In the genomic region with DNA sequence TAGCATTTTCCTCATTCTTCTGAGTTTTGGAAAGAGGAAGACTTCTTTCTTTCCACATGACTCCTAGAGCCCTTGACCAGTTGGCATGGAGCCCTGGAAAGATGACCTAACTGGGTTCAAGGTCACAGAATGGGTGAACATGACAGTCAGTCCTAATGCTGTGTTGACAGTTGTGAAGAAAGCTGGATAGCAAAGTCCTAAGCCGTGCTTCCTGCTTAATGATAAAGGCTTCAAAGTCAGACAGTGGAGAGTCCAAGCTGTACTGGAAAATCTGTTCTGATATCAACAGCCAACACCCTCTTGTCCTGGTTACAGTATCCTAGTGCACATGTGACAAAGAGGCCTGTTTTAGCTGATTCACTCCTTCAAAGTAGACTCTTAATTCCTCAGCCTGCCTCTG, we compare ENCODE assay signal across 14 mouse cellular contexts. TPM values are rescaled to one million over a fixed set of nuclear protein-coding genes. Genes with fewer than 3 reads are reported as not detected.
A peak's percentile ranks its signal among the peaks of the same experiment; 100 is the strongest.
DNase-seq lines count a peak whose midpoint lies in the region; ATAC-seq and TF ChIP-seq lines count a peak whose summit lies in the region.
"Had no signal": no experiment of that assay in that cellular context is flagged by ENCODE, and none has a peak within 500 bp of the region (broad histone marks: within the 10 kb centered on the region; RNA-seq: fewer than 3 reads in every experiment).

No protein-coding gene starts in this region.

- TF ChIP-seq POLR2A in bone marrow macrophage, adult 2 months (IDR thresholded peaks at IDR 0.05; ENCODE audit: borderline replicate concordance, low read depth, low read length) = no peak

- no peak overlapping the region for H3K4me3 ChIP-seq in bone marrow macrophage, adult 2 months (ENCODE audit: insufficient read depth, low read length)
- no peak overlapping the region for H3K4me3 ChIP-seq in hindbrain, postnatal 0 days (ENCODE audit: low read length)
- H3K4me3 ChIP-seq: erythroblast, embryonic 14.5 days; midbrain, embryonic 10.5 days; neural tube, embryonic 12.5 days had no signal

- H3K4me1 ChIP-seq in bone marrow macrophage, adult 2 months (ENCODE audit: control insufficient read depth, insufficient read depth, low read length) = peaks cover 38% of the 10 kb centered on the region
- H3K4me1 ChIP-seq in hindbrain, postnatal 0 days (ENCODE audit: insufficient read depth, low read length) = no peaks in the 10 kb centered on the region
- H3K4me1 ChIP-seq: midbrain, embryonic 10.5 days; neural tube, embryonic 12.5 days had no signal

- no peak overlapping the region for H3K9ac ChIP-seq in hindbrain, postnatal 0 days (replicated peaks; ENCODE audit: low read length)
- H3K9ac ChIP-seq: neural tube, embryonic 12.5 days had no signal

- intact Hi-C loops in heart, postnatal 36 days (cut with DNase I) = no loop called here

- TF ChIP-seq CTCF in bone marrow macrophage, adult 2 months (IDR thresholded peaks at IDR 0.05; ENCODE audit: low read depth, low read length) = no peak
- no peak for TF ChIP-seq CTCF in hindbrain, postnatal 0 days (IDR thresholded peaks at IDR 0.05; ENCODE audit: low read depth)

- 96% methylated on average over 1 of the region's 1 CpGs for WGBS in hindbrain, postnatal 0 days

- ATAC-seq in hindbrain, postnatal 0 days = no peak

- H3K27ac ChIP-seq in bone marrow macrophage, adult 2 months (ENCODE audit: insufficient read depth, low read depth, low read length) = peak overlapping the region; percentile 73
- no peak overlapping the region for H3K27ac ChIP-seq in hindbrain, postnatal 0 days
- H3K27ac ChIP-seq: midbrain, embryonic 10.5 days; neural tube, embryonic 12.5 days had no signal

- H3K4me2 ChIP-seq in hindbrain, postnatal 0 days (ENCODE audit: low read depth, low read length) = no peak overlapping the region
- H3K4me2 ChIP-seq: neural tube, embryonic 12.5 days had no signal

- peak; percentile 75 to 92 for DNase-seq in adrenal gland, adult (ENCODE audit: inconsistent age in 2 of 2, low spot score in 1 of 2)
- no peak for DNase-seq in adrenal gland, postnatal 4 days (ENCODE audit: low spot score in 2 of 2)
- peak; percentile 40 to 43 for DNase-seq in heart, postnatal 36 days
- peak; percentile 29 to 47 for DNase-seq in lung, postnatal 4 days
- DNase-seq in ovary, postnatal 10 days (ENCODE audit: low spot score) = no peak
- no peak for DNase-seq in thymus, postnatal 4 days
- no peak for DNase-seq in hindbrain, postnatal 0 days (ENCODE audit: low spot score)
- DNase-seq: thymus, postnatal 36 days had no signal

- H3K36me3 ChIP-seq in hindbrain, postnatal 0 days (ENCODE audit: insufficient read depth, low read length) = peaks cover 27% of the 10 kb centered on the region

- H3K27me3 ChIP-seq in hindbrain, postnatal 0 days (ENCODE audit: insufficient read depth, low read length) = no peaks in the 10 kb centered on the region
- H3K27me3 ChIP-seq: neural tube, embryonic 12.5 days had no signal

- H3K9me3 ChIP-seq in hindbrain, postnatal 0 days (ENCODE audit: low read length) = no peaks in the 10 kb centered on the region
- H3K9me3 ChIP-seq: G1E; midbrain, embryonic 10.5 days; neural tube, embryonic 12.5 days had no signal

RNA-seq across cellular contexts. Expression of a gene that starts 14.6 kb away (rescaled TPM):
- total RNA-seq in adrenal gland, postnatal 4 days (2021) = 1 to 10 TPM; 6.2 to 8.0 TPM
- polyA plus RNA-seq in bone marrow macrophage, adult 2 months (2012; ENCODE audit: insufficient read depth, insufficient read length, missing spikeins) = 165 and 189 TPM in 2 replicates
- 10 to 100 TPM; 13.5 to 18.4 TPM for total RNA-seq in heart, postnatal 36 days (2021)
- 0.79 and 2.8 TPM in 2 replicates for total RNA-seq in hindbrain, postnatal 0 days (2014; rRNA removed)
- polyA plus RNA-seq in hindbrain, postnatal 0 days (2015; fragmentation: Nextera tagmentation; extraction: Ambion mirVana) = 3.0 and 3.2 TPM in 2 replicates
- polyA plus RNA-seq: G1E had no signal

RNA-seq across cellular contexts. Expression of a gene that starts 37.2 kb away (rescaled TPM):
- 10 to 100 TPM; 27.8 to 30.2 TPM for total RNA-seq in adrenal gland, postnatal 4 days (2021)
- 15.3 and 22.1 TPM in 2 replicates for polyA plus RNA-seq in bone marrow macrophage, adult 2 months (2012; ENCODE audit: insufficient read depth, insufficient read length, missing spikeins)
- 10 to 100 TPM; 10.1 to 11.5 TPM for total RNA-seq in heart, postnatal 36 days (2021)
- 25.8 and 32.9 TPM in 2 replicates for total RNA-seq in hindbrain, postnatal 0 days (2014; rRNA removed)
- polyA plus RNA-seq in hindbrain, postnatal 0 days (2015; fragmentation: Nextera tagmentation; extraction: Ambion mirVana) = 3.2 and 4.0 TPM in 2 replicates

RNA-seq across cellular contexts. Expression of a gene that starts 50.2 kb away (rescaled TPM):
- total RNA-seq in adrenal gland, postnatal 4 days (2021) = under 1 TPM; 0.42 to 0.45 TPM
- polyA plus RNA-seq in bone marrow macrophage, adult 2 months (2012; ENCODE audit: insufficient read depth, insufficient read length, missing spikeins) = not detected in 2 replicates
- 1 to 10 TPM; 1.1 to 1.4 TPM for total RNA-seq in heart, postnatal 36 days (2021)
- not detected in 2 replicates for total RNA-seq in hindbrain, postnatal 0 days (2014; rRNA removed)
- polyA plus RNA-seq in hindbrain, postnatal 0 days (2015; fragmentation: Nextera tagmentation; extraction: Ambion mirVana) = not detected in 2 replicates
- total RNA-seq: common myeloid progenitor, adult 5-6 weeks; G1E had no signal
- polyA plus RNA-seq: erythroblast, embryonic 14.5 days; G1E; midbrain, embryonic 10.5 days had no signal

Comparison
In these comparisons a context has a peak if more than half of its experiments do, and no peak if none do; other contexts are left out.
1. DNase-seq: peak in adrenal gland, adult (2 of 2), heart, postnatal 36 days (2 of 2) and lung, postnatal 4 days (2 of 2); none in adrenal gland, postnatal 4 days (0 of 2), ovary, postnatal 10 days (single experiment), thymus, postnatal 4 days (single experiment) and hindbrain, postnatal 0 days (single experiment).